Mouse (Mus musculus) neutrophil, adult 83 days (primary cell): ENCODE measurements around the gene Cygb. TPM values are rescaled to one million over a fixed set of nuclear protein-coding genes. Genes with fewer than 3 reads are reported as not detected.

Experiments
- total RNA-seq, 2 experiments: library from RNA; stranded (reverse); gene quantifications; one replicate each; pipeline ENCODE4 v1.2.4; 2023

The Cygb gene
- not detected for total RNA-seq

DNA sequence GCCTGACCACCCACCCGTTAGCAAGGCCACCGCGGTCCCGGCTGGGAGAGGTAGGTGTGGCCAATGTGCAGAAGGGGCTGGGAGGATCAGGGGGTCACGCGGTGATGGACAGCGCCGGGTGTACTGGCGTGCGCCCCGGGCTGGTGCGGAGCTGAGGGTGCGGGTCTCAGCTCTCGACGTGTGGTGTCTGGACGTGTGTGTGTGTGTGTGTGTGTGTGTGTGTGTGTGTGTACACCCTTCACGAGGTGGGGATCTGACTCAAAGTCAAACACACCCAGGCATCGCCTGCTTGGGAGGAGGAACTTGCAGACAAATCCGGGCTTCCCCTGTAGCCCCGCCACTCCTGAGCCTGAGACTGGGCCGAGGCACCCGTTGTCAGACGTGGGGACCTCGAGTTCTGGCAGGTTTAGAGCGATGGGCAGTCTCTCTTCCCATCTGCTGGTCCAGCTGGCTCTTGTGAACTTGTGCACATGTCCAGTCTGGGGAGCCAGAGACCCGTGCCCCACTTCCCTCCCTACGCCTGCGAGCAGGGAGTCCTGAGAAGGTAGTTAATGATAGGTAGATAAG is at the start of gene Cygb:
Gene Cygb (minus strand): TSS at position 59 of the 567 bp plus-strand sequence.

DNA sequence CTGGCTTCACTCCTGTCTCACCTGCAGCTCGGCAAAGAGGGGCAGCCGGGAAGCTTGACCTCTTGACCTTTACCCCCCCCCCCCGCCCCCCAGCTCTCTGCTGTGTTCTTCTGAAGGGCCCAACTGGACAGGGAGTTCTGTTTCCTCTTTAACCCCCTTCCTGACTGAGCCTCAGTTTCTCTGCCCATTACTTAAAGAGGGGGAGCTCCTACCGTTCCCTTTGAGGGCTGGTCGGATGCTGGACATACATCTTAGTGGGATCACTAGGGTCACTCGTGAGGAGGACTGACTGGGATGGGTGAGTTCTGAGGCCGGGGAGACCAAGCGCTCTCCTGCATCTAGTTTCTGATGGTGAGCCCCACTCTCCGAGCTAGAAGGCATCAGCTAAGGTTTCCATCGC is 879 bp downstream of the Cygb start, which contains the start of gene Prcd:
Gene Prcd (plus strand): TSS at position 301 of the 400 bp plus-strand sequence.

DNA sequence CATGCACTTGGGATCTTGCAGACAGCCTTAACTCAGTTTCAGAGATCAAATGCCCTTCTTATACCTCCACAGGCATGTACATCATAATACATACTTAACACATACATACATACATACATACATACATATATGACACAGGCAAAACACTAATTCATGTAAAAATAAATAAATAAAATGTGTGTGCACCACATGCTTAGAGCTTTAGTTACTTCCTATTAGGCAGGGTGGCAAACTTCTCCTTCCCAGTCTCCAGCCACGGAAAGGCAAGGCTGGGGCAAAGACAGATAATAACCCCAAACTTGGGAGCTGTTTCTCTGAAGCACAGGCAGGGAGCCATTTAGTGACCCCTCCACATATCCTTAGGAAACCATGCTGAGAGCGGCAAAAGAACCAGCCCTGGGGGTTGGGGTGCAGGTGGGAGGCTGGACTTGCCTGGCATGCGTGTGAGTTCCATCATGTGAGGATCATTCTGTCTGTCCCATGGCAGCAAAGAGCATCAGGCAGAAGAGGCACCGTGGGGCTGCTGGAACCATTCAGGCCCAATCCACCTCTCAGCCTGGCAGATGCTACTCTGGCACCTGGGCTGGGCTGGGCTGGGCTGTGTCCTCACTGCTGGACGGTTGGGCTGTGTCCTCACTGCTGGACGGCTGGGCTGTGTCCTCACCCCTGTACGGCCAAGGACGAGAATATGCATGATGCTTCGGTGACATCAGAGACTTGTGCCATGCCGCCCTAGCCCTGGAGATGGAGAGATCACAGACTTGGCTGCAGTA is 27.6 kb downstream of the Cygb start, which contains the start of gene Rhbdf2:
Gene Rhbdf2 (minus strand): TSS at position 721 of the 773 bp plus-strand sequence.

Other genes starting within 250 kb of the Cygb start
- 1 to 10 TPM; 3.0 to 4.9 TPM for gene Rnf157, start 241.3 kb downstream of the Cygb start, total RNA-seq
- gene Ubald2, start 220.2 kb downstream of the Cygb start, total RNA-seq: 10 to 100 TPM; 69.9 to 86.6 TPM
- gene Qrich2, start 188.1 kb downstream of the Cygb start, total RNA-seq: under 1 TPM in 1 of 2 experiments, not detected in 1; 0.15 TPM
- gene Prpsap1, start 160.1 kb downstream of the Cygb start, total RNA-seq: 10 to 100 TPM; 32.5 to 33.0 TPM
- gene Sphk1, start 123.4 kb downstream of the Cygb start, total RNA-seq: 10 to 100 TPM in 1 of 2 experiments, 1 to 10 TPM in 1; 7.0 to 13.9 TPM
- 1 to 10 TPM; 9.3 to 9.6 TPM for gene Ube2o, start 72.9 kb downstream of the Cygb start, total RNA-seq
- not detected for gene Aanat, start 67.9 kb downstream of the Cygb start, total RNA-seq
- 10 to 100 TPM; 75.8 to 91.1 TPM for gene Rhbdf2, start 27.3 kb downstream of the Cygb start, total RNA-seq
- not detected for gene Prcd, start 779 bp downstream of the Cygb start, total RNA-seq
- not detected for gene St6galnac1, start 121.2 kb upstream of the Cygb start, total RNA-seq
- gene Mxra7, start 173.7 kb upstream of the Cygb start, total RNA-seq: 1 to 10 TPM in 1 of 2 experiments, under 1 TPM in 1; 0.99 to 1.6 TPM
- 10 to 100 TPM; 18.2 to 22.1 TPM for gene Mettl23, start 189.0 kb upstream of the Cygb start, total RNA-seq
- 10 to 100 TPM; 48.3 to 68.8 TPM for gene Jmjd6, start 189.1 kb upstream of the Cygb start, total RNA-seq
- 10 to 100 TPM; 23.8 to 29.7 TPM for gene Mfsd11, start 198.1 kb upstream of the Cygb start, total RNA-seq
- 100 to 1,000 TPM; 276 to 298 TPM for gene Srsf2, start 198.8 kb upstream of the Cygb start, total RNA-seq